Mouse (Mus musculus) C2C12 (cell line): ENCODE data around the gene Col6a4. TPM values are rescaled to one million over a fixed set of nuclear protein-coding genes. Genes with fewer than 3 reads are reported as not detected.

Source experiments
- H3K27me3 ChIP-seq: one replicate; pipeline ENCODE4 v1.6.1; 2011; ENCODE audit not compliant: control insufficient read depth, insufficient read depth, insufficient read length
- H3K36me3 ChIP-seq: one replicate; pipeline ENCODE4 v1.6.1; 2011; ENCODE audit not compliant: control insufficient read depth, insufficient read depth
- H3K4me3 ChIP-seq: one replicate; pipeline ENCODE4 v1.5.1; 2011; ENCODE audit warnings: mild to moderate bottlenecking, control low read depth; ENCODE audit not compliant: poor library complexity, insufficient read depth, severe bottlenecking
- H3K79me2 ChIP-seq: one replicate; pipeline ENCODE4 v1.6.1; 2011; ENCODE audit not compliant: control insufficient read depth, insufficient read depth
- H3K79me3 ChIP-seq: one replicate; pipeline ENCODE4 v1.6.1; 2011; ENCODE audit warnings: low read depth, control low read depth
- H3ac ChIP-seq: one replicate; pipeline ENCODE3; 2011; ENCODE audit warnings: low read depth; ENCODE audit not compliant: control insufficient read depth, insufficient read length
- CEBPB ChIP-seq: IDR thresholded peaks from one replicate; pipeline ENCODE4 v1.6.1; 2011; ENCODE audit warnings: low read depth, mild to moderate bottlenecking, control low read depth, moderate library complexity
- CTCF ChIP-seq: IDR thresholded peaks from one replicate; pipeline ENCODE4 v1.5.1; 2011; ENCODE audit not compliant: control insufficient read depth, insufficient read depth, insufficient read length
- FOSL1 ChIP-seq: IDR thresholded peaks from one replicate; pipeline ENCODE4 v1.8.0; 2011; ENCODE audit warnings: mild to moderate bottlenecking, low read length; ENCODE audit not compliant: poor library complexity, insufficient read depth, severe bottlenecking
- MAX ChIP-seq: IDR thresholded peaks from one replicate; pipeline ENCODE4 v1.6.1; 2011; ENCODE audit warnings: mild to moderate bottlenecking, control low read depth
- MYOD1 ChIP-seq: IDR thresholded peaks from one replicate; pipeline ENCODE4 v1.6.1; 2011; ENCODE audit warnings: low read depth; ENCODE audit not compliant: control insufficient read depth, insufficient read length
- MYOG ChIP-seq: IDR thresholded peaks from one replicate; pipeline ENCODE4 v1.6.1; 2011; ENCODE audit not compliant: control insufficient read depth, insufficient read length; ENCODE audit errors: extremely low read depth
- USF1 ChIP-seq: IDR thresholded peaks from one replicate; pipeline ENCODE4 v1.6.1; 2011; ENCODE audit warnings: low read depth, mild to moderate bottlenecking, control low read depth, moderate library complexity
- polyA plus RNA-seq: library from polyadenylated mRNA; unstranded; fragments of >200 nt; fragmentation: generic; extraction: Trizol; gene quantifications from one replicate; pipeline ENCODE4 v1.2.1, GENCODE M21; 2012; ENCODE audit warnings: missing spikeins

Gene Col6a4
- polyA plus RNA-seq, 1 experiment: not detected

DNA sequence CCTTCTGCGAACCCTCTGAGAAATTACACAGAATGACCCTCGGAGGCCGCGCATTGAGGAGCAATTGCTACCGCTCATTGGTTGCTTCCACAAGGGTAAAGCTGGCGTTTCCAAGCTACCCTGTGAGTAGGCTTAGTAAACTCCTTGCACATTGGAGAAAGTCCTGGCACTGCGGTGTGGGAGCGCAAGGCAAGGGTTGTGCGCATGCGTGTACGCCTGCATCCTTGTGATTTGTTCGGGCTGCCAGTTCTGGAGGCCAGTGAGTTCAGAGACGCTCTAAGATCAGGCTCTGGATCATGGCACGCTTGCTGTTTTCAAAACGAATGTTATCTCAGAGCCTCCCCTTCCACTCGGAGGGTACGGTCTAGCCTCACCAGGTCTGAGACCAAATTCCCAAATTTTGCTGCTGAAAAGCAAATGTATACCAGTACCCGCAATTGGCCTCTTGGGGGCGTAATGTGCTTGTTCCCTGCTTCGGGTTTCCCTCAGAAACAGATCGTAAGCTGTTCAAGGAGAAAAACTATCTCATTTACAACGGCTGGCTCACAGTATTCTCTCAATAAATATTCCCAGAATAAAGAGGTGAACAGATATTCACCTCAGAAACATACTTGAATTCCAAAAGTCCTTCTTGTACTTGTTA is 2.9 kb upstream of the Col6a4 start:
- no peak overlapping the region for H3ac ChIP-seq
- no peaks in the 10 kb centered on the region for H3K79me3 ChIP-seq
- no peak for TF ChIP-seq USF1
- no peak for TF ChIP-seq MAX
- no peak for TF ChIP-seq CTCF
- H3K27me3 ChIP-seq: peaks cover 10% of the 10 kb centered on the region
- no peaks in the 10 kb centered on the region for H3K36me3 ChIP-seq
- no peak overlapping the region for H3K4me3 ChIP-seq
- no peaks in the 10 kb centered on the region for H3K79me2 ChIP-seq

DNA sequence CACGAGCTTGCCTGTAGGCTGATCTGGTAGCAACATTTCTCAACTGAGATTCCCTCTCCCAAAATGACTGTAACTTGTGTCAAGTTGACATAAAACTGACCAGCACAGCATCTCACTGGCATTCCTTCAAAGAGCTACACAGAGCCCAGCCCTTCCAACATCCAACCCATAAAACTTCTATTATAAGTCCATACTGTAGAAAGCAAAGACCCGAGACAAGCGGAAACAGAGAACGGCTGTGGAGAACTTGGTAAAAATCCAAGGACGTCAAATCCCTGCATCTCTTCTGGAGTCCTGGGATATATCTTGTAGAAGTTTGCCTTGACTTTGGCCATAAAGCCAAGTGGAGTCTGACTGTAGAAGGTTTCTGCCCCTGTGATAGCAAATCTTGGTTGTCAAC is 15.1 kb downstream of the Col6a4 start:
- Histone ChIP-seq H3K79me3 (no peaks in the 10 kb centered on the region), H3ac (no peak overlapping the region), H3K36me3 (no peaks in the 10 kb centered on the region), H3K79me2 (no peaks in the 10 kb centered on the region), H3K4me3 (no peak overlapping the region), H3K27me3 (peaks cover 13% of the 10 kb centered on the region)
- no peak for TF ChIP-seq CTCF
- no peak for TF ChIP-seq MYOD1
- TF ChIP-seq MYOG: no peak
- TF ChIP-seq USF1: no peak
- no peak for TF ChIP-seq CEBPB
- no peak for TF ChIP-seq MAX
- TF ChIP-seq FOSL1: no peak

DNA sequence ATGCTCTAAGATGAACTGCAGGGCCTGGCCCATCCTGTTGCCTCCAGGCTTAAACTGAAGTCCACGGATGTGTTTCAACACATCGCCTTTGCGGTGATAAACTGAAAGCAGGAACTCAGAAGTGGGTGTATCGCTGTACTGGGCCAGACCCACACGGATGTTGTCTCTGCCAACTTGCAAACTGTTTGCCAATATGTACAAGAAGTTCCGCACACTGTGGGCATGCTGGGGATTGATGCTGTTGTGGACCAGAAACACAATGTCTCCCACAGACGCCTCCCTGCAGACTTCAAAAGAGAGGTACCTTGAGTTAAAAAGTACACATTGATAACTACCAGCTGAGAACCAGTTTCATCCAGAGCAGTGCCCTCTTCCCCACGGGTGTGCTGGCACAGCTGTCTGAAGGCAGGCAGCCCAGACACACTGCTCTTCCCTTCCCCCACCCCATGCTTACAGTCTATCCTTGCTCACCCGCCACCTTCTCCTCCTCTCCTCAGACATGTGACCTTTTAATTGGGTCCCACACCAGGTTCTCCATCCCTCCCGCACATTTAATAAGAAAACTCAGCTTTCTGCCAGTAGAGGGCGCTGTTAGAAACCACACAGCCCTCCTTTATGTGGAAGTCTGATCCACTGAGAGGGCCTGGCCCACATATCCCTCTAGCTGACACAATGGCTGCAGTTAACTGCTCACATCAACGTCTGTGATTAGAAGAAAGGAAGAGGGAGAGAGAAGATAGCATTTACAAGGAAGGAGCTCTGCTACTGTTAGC is 16.1 kb downstream of the Col6a4 start:
- H3K27me3 ChIP-seq: peaks cover 13% of the 10 kb centered on the region
- no peaks in the 10 kb centered on the region for H3K79me2 ChIP-seq
- no peaks in the 10 kb centered on the region for H3K79me3 ChIP-seq
- no peak overlapping the region for H3K4me3 ChIP-seq
- H3K36me3 ChIP-seq: no peaks in the 10 kb centered on the region
- TF ChIP-seq MAX (no peak), CTCF (no peak), FOSL1 (no peak), CEBPB (no peak), MYOD1 (no peak), MYOG (no peak), USF1 (no peak)
- H3ac ChIP-seq: no peak overlapping the region

DNA sequence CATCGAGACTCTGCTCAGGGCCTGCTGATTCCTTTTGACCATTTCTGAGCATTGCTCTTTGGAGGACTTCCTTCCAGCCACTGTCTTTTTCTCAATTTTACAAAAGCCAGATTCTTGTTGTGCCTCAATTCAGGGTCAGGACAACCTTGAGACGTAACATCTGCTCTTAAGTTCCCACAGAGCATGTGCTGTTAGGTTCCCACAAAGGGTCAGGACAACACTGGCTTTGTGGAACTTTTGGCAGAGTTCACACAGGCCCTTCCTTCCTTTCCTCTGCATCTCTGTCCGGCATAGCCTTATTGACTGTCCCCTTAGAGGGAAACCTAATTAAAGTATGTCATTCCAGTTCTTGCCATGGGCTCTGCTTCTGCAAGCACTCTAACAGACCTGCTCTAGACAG is 18.6 kb downstream of the Col6a4 start:
- no peak for TF ChIP-seq CEBPB
- no peak for TF ChIP-seq CTCF
- no peak for TF ChIP-seq MAX
- TF ChIP-seq USF1: no peak
- no peak for TF ChIP-seq MYOD1
- no peak for TF ChIP-seq MYOG
- TF ChIP-seq FOSL1: no peak
- Histone ChIP-seq H3K27me3 (peaks cover 23% of the 10 kb centered on the region), H3K4me3 (no peak overlapping the region), H3K79me2 (no peaks in the 10 kb centered on the region), H3K36me3 (no peaks in the 10 kb centered on the region), H3K79me3 (no peaks in the 10 kb centered on the region), H3ac (no peak overlapping the region)

DNA sequence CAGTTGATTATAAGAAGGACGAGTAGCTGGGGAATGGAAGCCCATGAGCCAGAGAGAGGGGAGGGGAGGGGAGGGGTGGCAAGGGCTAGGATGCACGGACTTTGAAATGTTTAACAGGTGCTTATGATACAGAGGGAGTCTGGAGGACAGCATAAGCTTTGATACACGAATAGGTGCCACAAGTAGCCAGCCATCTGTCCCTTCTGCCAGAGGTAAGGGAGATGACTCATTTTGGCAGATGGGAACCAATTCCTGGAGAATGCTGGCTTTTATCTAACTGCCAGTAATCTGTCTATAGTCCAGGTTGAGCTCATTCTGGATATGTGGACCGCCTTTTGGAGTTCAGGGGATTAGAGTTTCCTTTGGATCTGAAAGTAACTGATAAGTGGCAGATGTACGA is 20.3 kb downstream of the Col6a4 start:
- Histone ChIP-seq H3ac (no peak overlapping the region), H3K4me3 (no peak overlapping the region), H3K79me3 (no peaks in the 10 kb centered on the region), H3K27me3 (peaks cover 23% of the 10 kb centered on the region), H3K79me2 (no peaks in the 10 kb centered on the region), H3K36me3 (no peaks in the 10 kb centered on the region)
- no peak for TF ChIP-seq MYOD1
- no peak for TF ChIP-seq MYOG
- no peak for TF ChIP-seq CEBPB
- no peak for TF ChIP-seq MAX
- TF ChIP-seq USF1: no peak
- no peak for TF ChIP-seq FOSL1
- no peak for TF ChIP-seq CTCF

DNA sequence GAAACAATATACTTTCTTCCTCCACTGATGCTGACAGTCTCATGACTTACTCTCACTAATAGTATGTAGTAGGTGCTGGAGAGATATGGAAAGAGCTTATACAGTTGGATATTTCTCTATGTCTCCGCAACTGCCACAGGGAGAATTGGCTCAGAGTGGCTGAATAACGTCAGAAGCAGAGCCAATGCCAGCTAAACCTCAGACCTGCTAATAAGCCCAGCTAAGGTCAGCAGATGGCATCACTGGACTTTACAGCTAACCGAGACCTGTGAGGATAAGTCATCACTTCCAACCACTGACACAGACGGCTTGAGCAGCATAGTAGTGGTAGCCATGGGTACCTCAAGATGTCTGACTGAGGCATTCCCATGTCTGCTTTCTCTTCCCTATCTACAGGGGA is 22.6 kb downstream of the Col6a4 start:
- no peaks in the 10 kb centered on the region for H3K79me2 ChIP-seq
- no peaks in the 10 kb centered on the region for H3K36me3 ChIP-seq
- H3ac ChIP-seq: no peak overlapping the region
- no peak overlapping the region for H3K4me3 ChIP-seq
- no peaks in the 10 kb centered on the region for H3K79me3 ChIP-seq
- H3K27me3 ChIP-seq: peaks cover 19% of the 10 kb centered on the region
- TF ChIP-seq USF1: no peak
